Mouse (Mus musculus) embryonic facial prominence, embryonic 14.5 days (tissue): ENCODE measurements around the gene Slc35e4. TPM values are rescaled to one million over a fixed set of nuclear protein-coding genes. Genes with fewer than 3 reads are reported as not detected.

Experiments
- ATAC-seq: fragments of 200-750 bp; cut with Nextera tagmentation; 2 replicates; pipeline ENCODE4 v1.8.0; 2017; ENCODE audit warnings: low read depth, moderate number of reproducible peaks, moderate TSS enrichment
- DNase-seq: peaks from one replicate; pipeline ENCODE4 v3.0.0-alpha.2; 2015; ENCODE audit warnings: low spot score
- H3K27ac ChIP-seq: fragments of 300-500 bp; sonication (generic); replicated peaks from 2 replicates; pipeline ENCODE4 v1.5.1; 2014; ENCODE audit warnings: low read depth, mild to moderate bottlenecking, low read length, moderate library complexity
- H3K27me3 ChIP-seq: fragments of 300-500 bp; sonication (generic); replicated peaks from 2 replicates; pipeline ENCODE4 v1.6.1; 2014; ENCODE audit warnings: low read length; ENCODE audit not compliant: control insufficient read depth, insufficient read depth
- H3K36me3 ChIP-seq: fragments of 300-500 bp; sonication (generic); 2 replicates; pipeline ENCODE4 v1.6.1; 2014; ENCODE audit warnings: low read length, mixed read lengths; ENCODE audit not compliant: control insufficient read depth, insufficient read depth
- H3K4me1 ChIP-seq: fragments of 300-500 bp; sonication (generic); 2 replicates; pipeline ENCODE4 v1.6.1; 2014; ENCODE audit warnings: antibody characterized with exemption, low read length; ENCODE audit not compliant: control insufficient read depth, insufficient read depth
- H3K4me2 ChIP-seq: fragments of 300-500 bp; sonication (generic); 2 replicates; pipeline ENCODE4 v1.6.1; 2014; ENCODE audit warnings: low read depth, mild to moderate bottlenecking, low read length, moderate library complexity, mixed read lengths
- H3K4me3 ChIP-seq: fragments of 300-500 bp; sonication (generic); 2 replicates; pipeline ENCODE4 v1.5.1; 2014; ENCODE audit warnings: low read depth, mild to moderate bottlenecking, low read length
- H3K9ac ChIP-seq: fragments of 300-500 bp; sonication (generic); 2 replicates; pipeline ENCODE4 v1.6.1; 2014; ENCODE audit warnings: low read depth, mild to moderate bottlenecking, low read length, moderate library complexity, mixed read lengths
- H3K9me3 ChIP-seq: fragments of 300-500 bp; sonication (generic); 2 replicates; pipeline ENCODE4 v1.6.1; 2016; ENCODE audit warnings: low read length; ENCODE audit not compliant: control insufficient read depth
- WGBS: fragments of 180-500 bp; shearing (Covaris S2); extraction: QIAGEN DNeasy Blood & Tissue Kit; methylation state at CpG from one replicate; pipeline ENCODE4 v1.1.7; 2014; 5-methylcytosine and 5-hydroxymethylcytosine counted together
- polyA plus RNA-seq: library from polyadenylated mRNA; unstranded; fragments of >200 nt; fragmentation: Nextera tagmentation; extraction: Ambion mirVana; gene quantifications from 2 replicates; pipeline ENCODE4 v1.2.1, GENCODE M21; 2014

Gene Slc35e4
- polyA plus RNA-seq, 1 experiment from 2014 or later, result 6.4 TPM

GRCm38 (mm10) chr11:3941371-3941770 lies 26.9 kb upstream of the Slc35e4 start:
- Histone ChIP-seq H3K36me3 (no peaks in the 10 kb centered on the region), H3K4me1 (no peaks in the 10 kb centered on the region), H3K4me3 (no peak overlapping the region), H3K9ac (no peak overlapping the region), H3K4me2 (no peak overlapping the region), H3K27ac (no peak overlapping the region), H3K27me3 (no peaks in the 10 kb centered on the region), H3K9me3 (no peaks in the 10 kb centered on the region)
- 82% methylated on average over 7 of the region's 7 CpGs for WGBS
- DNase-seq (no peak), ATAC-seq (no peak)

GRCm38 (mm10) chr11:3937321-3937874 lies 22.9 kb upstream of the Slc35e4 start:
- no peak overlapping the region for H3K27ac ChIP-seq
- H3K4me1 ChIP-seq, result 0 out of 2 replicates have a peak, but pooled peaks cover under 1% of the 10 kb centered on the region
- no peaks in the 10 kb centered on the region for H3K27me3 ChIP-seq
- DNase-seq, result no peak
- WGBS, result 73% methylated on average over 13 of the region's 13 CpGs
- no peak overlapping the region for H3K9ac ChIP-seq
- H3K4me3 ChIP-seq, result no peak overlapping the region
- no peak for ATAC-seq
- no peaks in the 10 kb centered on the region for H3K9me3 ChIP-seq
- H3K36me3 ChIP-seq, result no peaks in the 10 kb centered on the region
- H3K4me2 ChIP-seq, result no peak overlapping the region

- Histone ChIP-seq H3K9ac (no peak overlapping the region), H3K4me1 (peaks cover 5% of the 10 kb centered on the region; the same call in 1 of the 2 replicates), H3K27me3 (no peaks in the 10 kb centered on the region), H3K9me3 (no peaks in the 10 kb centered on the region), H3K27ac (no peak overlapping the region), H3K36me3 (no peaks in the 10 kb centered on the region), H3K4me3 (no peak overlapping the region), H3K4me2 (no peak overlapping the region)
- ATAC-seq (no peak), DNase-seq (no peak)
- 80% methylated on average over 3 of the region's 3 CpGs for WGBS
These were observed 21.9 kb upstream of the Slc35e4 start for GRCm38 (mm10) chr11:3936318-3936717.

GRCm38 (mm10) chr11:3935135-3935534 lies 20.7 kb upstream of the Slc35e4 start:
- Histone ChIP-seq H3K4me2 (no peak overlapping the region), H3K27ac (no peak overlapping the region), H3K4me3 (no peak overlapping the region), H3K9me3 (no peaks in the 10 kb centered on the region), H3K4me1 (peaks cover 12% of the 10 kb centered on the region), H3K36me3 (no peaks in the 10 kb centered on the region), H3K27me3 (no peaks in the 10 kb centered on the region), H3K9ac (no peak overlapping the region)
- ATAC-seq (no peak), DNase-seq (no peak)
- 61% methylated on average over 4 of the region's 4 CpGs for WGBS

GRCm38 (mm10) chr11:3933756-3934285 lies 19.4 kb upstream of the Slc35e4 start:
- DNase-seq (no peak), ATAC-seq (no peak)
- Histone ChIP-seq H3K9me3 (no peaks in the 10 kb centered on the region), H3K9ac (no peak overlapping the region), H3K4me3 (no peak overlapping the region), H3K4me2 (no peak overlapping the region), H3K27me3 (no peaks in the 10 kb centered on the region), H3K36me3 (no peaks in the 10 kb centered on the region), H3K27ac (no peak overlapping the region), H3K4me1 (peaks cover 12% of the 10 kb centered on the region)
- WGBS, result 86% methylated on average over 9 of the region's 9 CpGs

GRCm38 (mm10) chr11:3931511-3932211 lies 17.2 kb upstream of the Slc35e4 start, which contains the start of gene Tcn2:
Gene Tcn2, minus strand, starts transcription at chr11:3932159.
- Histone ChIP-seq H3K27me3 (no peaks in the 10 kb centered on the region), H3K9ac (peak within 1 kb of the TSS; percentile 62), H3K4me3 (peak within 1 kb of the TSS; percentile 53), H3K27ac (0 out of 2 replicates have a peak within 1 kb of the TSS, but pooled peaks have one; percentile 21), H3K9me3 (no peaks in the 10 kb centered on the region), H3K4me1 (peaks cover 12% of the 10 kb centered on the region), H3K36me3 (no peaks in the 10 kb centered on the region), H3K4me2 (peak within 1 kb of the TSS; percentile 66)
- ATAC-seq (peak; percentile 82), DNase-seq (peak; percentile 93)
- WGBS, result 0% methylated on average over 14 of the region's 26 CpGs

- WGBS, result 34% methylated on average over 6 of the region's 6 CpGs
- H3K9ac ChIP-seq, result peak overlapping the region; percentile 62
These were observed 16.5 kb upstream of the Slc35e4 start for GRCm38 (mm10) chr11:3930931-3931330.

GRCm38 (mm10) chr11:3930019-3930418 lies 15.6 kb upstream of the Slc35e4 start:
- Histone ChIP-seq H3K9me3 (no peaks in the 10 kb centered on the region), H3K36me3 (no peaks in the 10 kb centered on the region), H3K27ac (no peak overlapping the region), H3K4me3 (no peak overlapping the region), H3K27me3 (no peaks in the 10 kb centered on the region), H3K4me1 (peaks cover 12% of the 10 kb centered on the region), H3K9ac (no peak overlapping the region), H3K4me2 (no peak overlapping the region)
- DNase-seq (no peak), ATAC-seq (no peak)
- 76% methylated on average over 4 of the region's 4 CpGs for WGBS

More at GRCm38 (mm10) chr11:3930931-3931330, 16.5 kb upstream of the Slc35e4 start:
- H3K4me1 ChIP-seq, result peaks cover 12% of the 10 kb centered on the region
- peak overlapping the region; percentile 66 for H3K4me2 ChIP-seq
- H3K27ac ChIP-seq, result no peak overlapping the region
- DNase-seq (no peak), ATAC-seq (no peak)
- no peaks in the 10 kb centered on the region for H3K27me3 ChIP-seq
- no peaks in the 10 kb centered on the region for H3K9me3 ChIP-seq
- peak overlapping the region; percentile 53 for H3K4me3 ChIP-seq
- no peaks in the 10 kb centered on the region for H3K36me3 ChIP-seq
